Mouse (Mus musculus): Measurements from ENCODE around the gene Rbfox1. TPM values are rescaled to one million over a fixed set of nuclear protein-coding genes. Genes with fewer than 3 reads are reported as not detected.
A peak's percentile ranks its signal among the peaks of the same experiment; 100 is the strongest.

The Rbfox1 gene
- total RNA-seq, 2 experiments from 2014 or later: 410 to 420 TPM

- no peak for DNase-seq
These were observed 471.8 kb downstream of the Rbfox1 start for GRCm38 (mm10) chr16:6356931-6357330.

- no peak for DNase-seq
These were observed 480.6 kb downstream of the Rbfox1 start for GRCm38 (mm10) chr16:6365793-6366192.

DNA sequence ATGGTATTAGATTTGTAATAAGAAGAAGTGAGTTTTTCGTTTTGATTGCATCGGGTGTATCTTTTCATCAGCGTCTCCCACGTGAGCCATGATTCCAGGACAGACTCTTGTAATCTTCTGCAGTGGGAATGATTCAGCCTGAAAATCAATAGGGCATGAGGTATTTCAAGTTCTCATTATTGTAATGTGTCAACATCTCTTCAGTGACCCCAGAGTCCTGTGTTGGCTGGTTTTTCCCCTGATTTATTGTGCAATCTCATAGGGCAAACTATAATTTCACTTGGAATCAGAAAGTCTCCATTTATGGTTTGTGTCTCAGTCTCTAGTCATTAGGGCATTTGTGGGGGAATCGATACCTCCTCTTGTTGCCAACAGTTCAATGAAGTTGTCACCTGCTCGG, 481.5 kb downstream of the Rbfox1 start:
- DNase-seq: no peak

DNA sequence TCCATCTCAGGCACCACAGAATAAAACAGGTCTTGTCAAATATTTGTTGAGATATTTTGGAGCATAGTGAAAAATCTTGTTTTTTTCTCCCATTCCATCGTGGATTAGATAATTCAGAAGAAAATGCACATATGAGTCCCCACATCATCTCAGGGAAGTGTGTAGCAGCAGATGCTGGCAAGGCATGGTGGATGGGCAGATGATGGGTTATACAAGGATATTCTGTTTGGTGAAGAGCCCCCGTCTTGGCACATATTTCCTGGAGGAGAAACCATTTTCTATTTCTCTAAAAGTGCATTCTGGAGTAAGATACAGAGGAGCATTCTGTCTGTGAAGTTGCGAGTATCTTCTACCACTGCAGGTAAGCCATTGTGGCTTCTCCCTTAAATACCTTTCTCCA, 495.8 kb downstream of the Rbfox1 start:
- DNase-seq: peak in 1 of 2 experiments; percentile 19

DNA sequence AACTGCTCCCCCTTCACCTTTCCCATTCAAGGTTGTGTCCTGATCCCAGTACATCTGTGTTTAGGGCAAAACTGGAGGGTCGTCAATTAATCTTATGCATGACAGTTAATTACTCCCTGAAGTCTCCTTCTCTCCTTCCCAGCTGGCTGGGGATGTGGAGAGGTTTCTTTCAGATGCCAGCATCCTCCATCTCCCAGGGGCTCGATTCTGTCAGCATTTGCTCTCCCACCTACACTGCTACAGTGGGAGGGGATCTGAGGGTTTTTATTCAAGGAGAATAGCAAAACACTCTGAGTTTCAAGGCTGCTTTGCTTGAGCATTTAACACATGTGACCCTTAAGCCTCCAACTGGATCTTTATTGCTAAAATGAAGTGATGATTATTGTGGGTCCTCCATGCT, 496.4 kb downstream of the Rbfox1 start:
- DNase-seq: no peak

DNA sequence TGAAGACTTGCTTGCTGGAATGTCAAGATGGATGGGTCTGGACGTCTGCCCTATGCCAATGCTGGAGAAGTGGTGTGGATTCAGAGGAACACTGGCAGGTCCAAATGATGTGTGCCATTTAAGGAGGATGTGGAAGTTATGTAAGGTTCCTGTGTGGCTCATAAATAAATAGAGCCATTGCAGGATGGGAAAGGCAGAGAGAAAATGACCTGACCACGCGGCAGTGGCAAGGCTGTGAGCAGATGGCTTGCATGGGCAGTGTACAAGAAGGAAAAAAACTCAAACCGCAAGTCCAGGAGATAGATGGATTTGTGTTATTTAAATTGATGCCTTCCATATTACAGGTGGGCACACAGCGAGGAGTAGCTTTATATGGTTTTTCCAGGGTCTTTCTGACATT, 497.6 kb downstream of the Rbfox1 start:
- DNase-seq: no peak

GRCm38 (mm10) chr16:6390278-6390930, 505.2 kb downstream of the Rbfox1 start:
- peak in 1 of 2 experiments; percentile 19 for DNase-seq

- no peak for DNase-seq
These were observed 511.7 kb downstream of the Rbfox1 start for GRCm38 (mm10) chr16:6396676-6397409.

GRCm38 (mm10) chr16:6397635-6398034, 512.5 kb downstream of the Rbfox1 start:
- DNase-seq: no peak

DNA sequence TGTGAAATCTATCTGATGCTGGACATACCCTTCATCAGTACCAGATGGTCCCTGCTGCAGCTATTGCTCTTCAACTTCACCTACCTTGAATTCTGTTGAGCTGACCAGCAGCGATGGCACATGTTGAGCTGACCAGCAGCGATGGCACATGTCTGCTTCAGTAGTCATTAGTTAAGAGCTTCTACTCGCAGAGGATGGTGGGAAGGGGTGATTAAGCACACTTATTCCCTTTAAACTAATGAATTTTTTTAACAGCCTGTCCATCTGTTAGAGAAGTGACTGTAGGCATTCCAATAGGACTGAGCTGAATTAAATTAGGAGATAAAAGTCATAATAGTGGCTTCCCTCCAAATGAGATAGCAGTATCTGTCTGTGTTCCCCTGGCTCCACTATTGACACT, 517.7 kb downstream of the Rbfox1 start:
- no peak for DNase-seq

DNA sequence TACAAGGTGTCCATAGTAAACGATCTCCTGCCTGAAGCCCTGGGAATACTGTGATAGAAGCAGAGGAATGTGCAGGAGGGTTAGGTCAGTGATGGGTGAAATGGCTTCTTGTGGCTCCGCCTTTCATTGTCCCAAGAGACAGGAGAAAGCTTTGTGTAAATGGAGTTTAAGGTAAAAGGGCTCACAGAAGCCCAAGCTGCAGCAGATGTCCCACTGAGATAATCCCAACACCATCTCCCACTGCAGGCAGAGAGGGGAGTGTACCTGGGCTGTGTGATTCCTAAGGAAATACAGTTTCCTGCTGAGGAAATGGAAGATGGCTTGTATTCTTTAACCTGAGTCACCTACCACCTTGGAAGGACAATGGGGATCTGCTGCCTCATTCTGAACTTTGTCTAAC, 529.7 kb downstream of the Rbfox1 start:
- no peak for DNase-seq

DNA sequence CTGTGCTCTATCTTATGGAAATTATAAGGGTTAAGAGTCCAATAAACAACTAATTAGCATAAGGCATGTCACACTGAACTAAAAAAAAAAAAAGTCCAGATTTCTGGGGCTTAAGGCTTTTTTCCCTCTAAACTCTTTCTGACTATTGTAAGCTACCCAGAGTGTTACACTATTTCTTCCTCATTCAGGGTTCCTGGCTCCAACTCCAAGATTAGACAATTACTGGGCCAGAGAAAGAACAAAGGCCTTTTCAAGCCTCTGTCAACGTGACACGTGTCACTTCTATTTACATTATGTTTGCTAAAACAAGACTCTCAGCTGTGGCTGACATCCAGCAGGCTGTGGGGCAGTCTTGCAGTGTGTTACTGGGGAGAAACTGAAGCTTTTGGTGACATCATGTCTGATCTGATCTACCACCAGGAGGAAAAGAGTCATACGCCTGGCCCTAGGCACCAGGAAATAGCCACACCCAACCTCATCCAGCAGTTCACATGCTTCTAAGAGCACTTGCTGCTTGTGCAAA, 536.5 kb downstream of the Rbfox1 start:
- no peak for DNase-seq

DNA sequence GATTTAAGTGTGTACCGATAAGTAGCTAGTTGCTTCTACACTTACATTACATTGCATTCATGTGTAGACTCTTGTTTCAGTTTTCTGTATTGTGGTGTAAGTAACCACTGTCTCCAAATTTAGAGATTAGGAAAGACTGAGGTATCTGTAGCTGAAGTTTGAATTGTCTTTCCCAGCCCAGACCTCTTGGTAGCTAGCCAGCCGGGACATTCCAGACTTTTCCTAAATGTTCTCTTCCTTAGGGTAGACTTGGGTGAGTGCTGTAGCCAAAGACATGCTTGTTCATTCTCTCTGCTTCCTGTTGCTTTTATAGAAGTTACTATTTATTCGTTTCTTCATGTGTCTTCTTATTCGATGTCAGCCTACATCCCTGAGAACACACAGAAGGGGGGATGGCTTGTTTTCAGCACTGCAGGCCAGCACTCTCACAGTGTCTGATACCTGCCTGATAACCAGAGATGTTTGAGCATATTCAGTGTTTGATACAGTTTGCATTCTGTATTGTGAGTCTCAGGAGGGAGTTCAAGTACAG, 538.8 kb downstream of the Rbfox1 start:
- DNase-seq: no peak

DNA sequence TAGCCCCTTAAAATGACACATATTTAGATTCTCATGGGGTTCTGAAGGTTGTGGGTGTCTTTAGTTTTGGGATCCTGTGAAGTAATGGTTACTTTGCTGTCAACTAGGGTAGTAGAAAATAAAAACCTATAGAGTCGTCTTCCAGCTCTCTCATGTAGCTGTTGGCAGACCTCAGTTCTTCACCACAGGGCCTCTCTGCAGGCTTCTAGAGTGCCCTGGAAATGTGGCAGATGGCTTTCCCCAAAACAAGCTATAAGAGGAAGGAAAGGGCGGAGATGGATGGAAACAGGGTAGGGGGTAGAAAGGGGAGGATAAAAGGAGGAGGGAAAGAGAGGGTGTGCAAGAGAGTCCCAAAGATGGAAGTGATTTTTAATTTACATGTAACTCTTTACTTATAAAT, 539.6 kb downstream of the Rbfox1 start:
- DNase-seq: no peak

GRCm38 (mm10) chr16:6427292-6428281, 542.4 kb downstream of the Rbfox1 start:
- DNase-seq: no peak

DNA sequence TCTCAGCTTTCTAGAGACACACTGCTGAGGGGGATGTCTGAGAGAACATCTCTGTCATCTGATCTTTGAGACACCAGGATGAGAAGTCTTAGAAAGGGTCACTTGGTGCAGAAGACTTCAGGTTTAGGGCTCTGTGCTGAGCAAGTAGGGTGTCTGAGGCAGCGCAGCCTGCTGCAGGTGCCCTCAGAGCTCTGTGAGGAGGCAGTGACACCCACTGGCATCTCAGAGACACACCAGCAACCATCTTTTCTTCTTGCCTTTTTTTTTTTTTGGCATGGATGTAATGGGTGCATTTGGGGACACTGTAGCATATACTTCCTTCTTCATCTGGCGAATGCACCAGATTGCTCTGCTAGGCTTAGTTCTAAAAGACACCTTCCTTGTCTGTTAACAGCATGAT, 545.8 kb downstream of the Rbfox1 start:
- no peak for DNase-seq

DNA sequence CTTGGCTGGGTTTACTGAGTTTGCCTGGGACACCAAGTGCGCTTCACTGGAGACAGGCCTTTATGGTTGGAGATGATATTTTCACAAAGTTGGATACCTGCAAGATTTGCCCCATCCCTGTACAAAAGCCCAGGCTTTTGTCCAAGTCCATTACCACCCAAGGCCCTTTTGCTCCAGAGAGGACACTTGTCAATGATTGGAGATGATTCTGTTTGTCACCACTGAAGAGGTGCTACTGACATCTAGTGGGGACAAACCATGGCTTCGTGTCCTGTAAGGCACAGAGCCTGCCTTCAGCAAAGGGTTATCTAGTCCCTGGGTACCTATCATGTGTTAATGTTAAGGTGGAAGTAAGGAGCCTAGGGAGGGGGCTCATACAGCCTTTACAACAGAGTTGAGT, 551.3 kb downstream of the Rbfox1 start:
- DNase-seq: no peak

DNA sequence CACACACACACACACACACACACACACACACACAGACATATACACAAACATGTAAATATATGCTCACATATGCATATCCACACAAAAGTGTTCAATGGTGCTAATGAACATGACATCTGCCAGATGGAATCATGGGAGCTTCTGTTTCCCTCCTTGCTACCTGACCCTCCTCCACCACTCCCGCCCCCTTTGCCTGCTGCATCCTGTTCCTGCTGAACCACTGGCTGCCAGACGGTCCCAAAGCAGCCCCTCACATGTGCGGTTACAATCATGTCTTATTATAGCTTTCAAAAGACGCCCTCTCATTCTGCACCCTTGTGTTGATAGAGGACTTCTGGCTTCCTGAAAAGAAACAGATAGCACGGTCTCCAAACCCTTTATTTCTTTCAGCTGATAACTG, 563.1 kb downstream of the Rbfox1 start:
- peak; percentile 34 to 45 for DNase-seq

DNA sequence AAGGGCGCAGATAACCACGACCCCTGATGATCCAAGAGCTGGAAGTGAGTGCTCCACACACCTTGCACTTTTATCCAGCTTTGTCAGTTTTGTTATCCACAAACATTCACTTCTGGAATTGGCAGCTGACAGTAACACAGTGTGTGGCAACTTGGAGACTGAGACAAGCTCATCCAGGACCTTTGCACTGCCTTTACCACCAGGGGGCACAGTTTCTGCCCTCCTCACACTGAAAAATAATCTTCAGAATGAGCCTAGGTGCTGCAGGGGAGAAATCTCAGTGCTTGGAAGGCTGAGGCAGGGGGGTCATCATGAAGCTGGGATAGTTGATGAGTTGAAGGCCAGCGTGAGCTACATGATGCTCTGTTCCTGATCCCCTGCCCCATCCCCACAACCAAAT, 570.2 kb downstream of the Rbfox1 start:
- DNase-seq: no peak

DNA sequence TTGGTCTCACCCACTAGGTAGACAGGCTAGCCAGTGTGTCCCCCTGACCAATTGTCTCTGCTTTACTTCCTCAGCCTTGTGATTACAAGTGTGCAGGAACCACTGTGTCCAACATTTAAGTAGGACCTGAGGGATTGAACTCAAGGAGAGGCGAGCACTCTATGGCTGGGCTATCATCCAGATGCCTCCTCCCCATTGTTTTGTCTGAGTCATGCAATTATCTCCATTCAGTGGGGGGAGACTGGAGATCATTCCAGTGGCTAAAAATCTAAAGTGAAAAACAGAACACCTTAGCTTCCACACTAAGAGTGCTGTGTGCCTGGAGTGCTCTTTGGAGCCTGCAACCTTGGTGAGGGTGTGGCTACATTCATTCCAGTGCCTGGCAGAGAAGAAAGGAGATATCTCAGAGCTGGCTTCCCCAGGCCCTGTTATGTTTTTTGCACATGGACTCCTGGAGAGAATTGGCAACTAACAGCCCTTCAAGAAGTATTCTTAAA, 594.0 kb downstream of the Rbfox1 start:
- no peak for DNase-seq

- no peak for DNase-seq
These were observed 594.7 kb downstream of the Rbfox1 start for GRCm38 (mm10) chr16:6479616-6480410.

DNA sequence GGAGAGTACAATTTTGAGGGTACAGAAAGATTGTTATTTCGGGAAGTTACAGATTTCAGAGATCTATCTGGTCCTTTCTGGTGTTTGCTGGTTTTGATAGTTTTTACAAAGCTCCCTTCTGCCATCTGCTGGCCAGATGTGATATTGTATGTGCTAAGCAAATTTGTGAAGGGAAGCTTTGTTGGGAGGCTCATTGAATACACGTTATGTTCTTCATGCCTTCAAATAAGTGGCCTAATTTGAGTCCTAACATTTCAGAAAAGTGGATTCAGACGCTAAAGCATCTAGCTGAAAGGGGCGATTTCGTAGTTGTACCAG, 595.2 kb downstream of the Rbfox1 start:
- peak; percentile 62 to 79 for DNase-seq
